Comparison of ENCODE assay signal across 27 mouse cellular contexts in genomic region chr11:97128956-97129355, GRCm38 (mm10). TPM values are rescaled to one million over a fixed set of nuclear protein-coding genes. Genes with fewer than 3 reads are reported as not detected.
DNase-seq lines count a peak whose midpoint lies in the region; ATAC-seq and TF ChIP-seq lines count a peak whose summit lies in the region.
"Had no signal": no experiment of that assay in that cellular context is flagged by ENCODE, and none has a peak within 500 bp of the region (broad histone marks: within the 10 kb centered on the region; RNA-seq: fewer than 3 reads in every experiment).

No protein-coding gene starts in this region.

- ATAC-seq in common myeloid progenitor, adult 5-6 weeks (replicated peaks; ENCODE audit: low read depth, poor library complexity, severe bottlenecking): peak; percentile 44
- no peak for ATAC-seq in hindbrain, embryonic 13.5 days (ENCODE audit: low FRiP score)
- ATAC-seq: activated CD4-positive, CD25-positive, alpha-beta regulatory T cell, adult 4 months; forebrain, embryonic 15.5 days; intestine, embryonic 15.5 days had no signal

- no peak overlapping the region for H3K4me3 ChIP-seq in myocyte
- H3K4me3 ChIP-seq in hindbrain, embryonic 13.5 days: no peak overlapping the region
- H3K4me3 ChIP-seq: embryonic facial prominence, embryonic 10.5 days; embryonic facial prominence, embryonic 13.5 days; erythroblast, embryonic 14.5 days; forebrain, embryonic 12.5 days; forebrain, embryonic 15.5 days; heart, adult 2 months; heart, embryonic 10.5 days; heart, embryonic 13.5 days; hindbrain, embryonic 15.5 days; intestine, embryonic 15.5 days had no signal

- peaks cover 40% of the 10 kb centered on the region for H3K4me1 ChIP-seq in hindbrain, embryonic 13.5 days (replicated peaks)

- no peak overlapping the region for H3K9ac ChIP-seq in hindbrain, embryonic 13.5 days
- H3K9ac ChIP-seq: embryonic facial prominence, embryonic 13.5 days; forebrain, embryonic 12.5 days; forebrain, embryonic 15.5 days; heart, embryonic 13.5 days; hindbrain, embryonic 15.5 days; intestine, embryonic 15.5 days had no signal

- no peaks in the 10 kb centered on the region for H3K9me3 ChIP-seq in hindbrain, embryonic 13.5 days
- H3K9me3 ChIP-seq: embryonic facial prominence, embryonic 10.5 days; embryonic facial prominence, embryonic 13.5 days; forebrain, embryonic 12.5 days; forebrain, embryonic 15.5 days; heart, embryonic 10.5 days; heart, embryonic 13.5 days; hindbrain, embryonic 15.5 days; intestine, embryonic 15.5 days had no signal

- 69% methylated on average over 3 of the region's 3 CpGs for WGBS in hindbrain, embryonic 13.5 days

- H3K27me3 ChIP-seq in myocyte (ENCODE audit: control insufficient read depth, insufficient read depth, insufficient read length): peaks cover 35% of the 10 kb centered on the region
- peaks cover 58% of the 10 kb centered on the region for H3K27me3 ChIP-seq in hindbrain, embryonic 13.5 days

- no peak overlapping the region for H3ac ChIP-seq in myocyte (ENCODE audit: control insufficient read depth, insufficient read length)

- H3K4me2 ChIP-seq in myocyte (ENCODE audit: low read depth): peak overlapping the region; percentile 39
- H3K4me2 ChIP-seq in hindbrain, embryonic 13.5 days: no peak overlapping the region
- H3K4me2 ChIP-seq: embryonic facial prominence, embryonic 13.5 days; forebrain, embryonic 12.5 days; forebrain, embryonic 15.5 days; heart, embryonic 13.5 days; hindbrain, embryonic 15.5 days; intestine, embryonic 15.5 days had no signal

- no peak overlapping the region for H3K27ac ChIP-seq in hindbrain, embryonic 13.5 days
- H3K27ac ChIP-seq: embryonic facial prominence, embryonic 10.5 days; embryonic facial prominence, embryonic 13.5 days; forebrain, embryonic 12.5 days; forebrain, embryonic 15.5 days; heart, adult 2 months; heart, embryonic 10.5 days; heart, embryonic 13.5 days; hindbrain, embryonic 15.5 days; intestine, embryonic 15.5 days had no signal

- no peak for TF ChIP-seq POLR2A in myocyte (IDR thresholded peaks at IDR 0.05; ENCODE audit: insufficient read length, low read depth)

- H3K79me2 ChIP-seq in myocyte (ENCODE audit: control insufficient read depth, insufficient read depth): no peaks in the 10 kb centered on the region

- no peaks in the 10 kb centered on the region for H3K36me3 ChIP-seq in myocyte (ENCODE audit: control insufficient read depth, insufficient read depth)
- H3K36me3 ChIP-seq in hindbrain, embryonic 13.5 days: no peaks in the 10 kb centered on the region
- H3K36me3 ChIP-seq: embryonic facial prominence, embryonic 10.5 days; embryonic facial prominence, embryonic 13.5 days; forebrain, embryonic 12.5 days; forebrain, embryonic 15.5 days; heart, embryonic 10.5 days; heart, embryonic 13.5 days; hindbrain, embryonic 15.5 days; intestine, embryonic 15.5 days had no signal

- DNase-seq in 416B (ENCODE audit: low read depth): peak; percentile 39
- peak; percentile 58 for DNase-seq in CD4-positive helper T cell, adult 2 months (ENCODE audit: low read depth, low spot score)
- no peak for DNase-seq in layer of hippocampus, adult 8-10 months (ENCODE audit: low spot score in 2 of 2)
- DNase-seq in urinary bladder, postnatal 14 days (ENCODE audit: low spot score): no peak
- DNase-seq: adrenal gland, adult 8-10 months; adrenal gland, postnatal 25 days; cerebellum, adult 18-20 months; cerebellum, adult 9-10 months; cerebellum, postnatal 14 days; embryo, embryonic 11 days; gastrocnemius, postnatal 25 days; heart, adult 2 months; heart, postnatal 14 days; heart, postnatal 4 days had no signal

TF ChIP-seq in myocyte, 11 proteins besides CTCF, POLR2A, EP300 and RAD21:
- TF ChIP-seq CEBPB (IDR thresholded peaks at IDR 0.05; ENCODE audit: insufficient read depth, poor library complexity, severe bottlenecking) (peak; percentile 54; the same call in 1 of the 2 replicates), TCF3 (IDR thresholded peaks at IDR 0.05; ENCODE audit: insufficient read length, low read depth) (no peak)

RNA-seq across cellular contexts. Expression of gene Tbx21, which starts 13.8 kb away (rescaled TPM):
- 0.59 TPM in 1 of 2 replicates, not detected in the other for total RNA-seq in common myeloid progenitor, adult 5-6 weeks (2017)
- polyA plus RNA-seq in myocyte (2012; fragmentation: generic; extraction: Trizol): not detected
- total RNA-seq in layer of hippocampus, adult 8-10 months (2022): under 1 TPM in 1 of 4 experiments, not detected in 3; 0.18 TPM
- polyA plus RNA-seq in hindbrain, embryonic 13.5 days (2015; fragmentation: Nextera tagmentation; extraction: Ambion mirVana): 0.16 and 0.21 TPM in 2 replicates
- total RNA-seq: heart, adult 2 months; heart, postnatal 4 days had no signal
- polyA plus RNA-seq: erythroblast, embryonic 14.5 days; heart, embryonic 13.5 days had no signal

RNA-seq across cellular contexts. Expression of gene Tbkbp1, which starts 22.3 kb away (rescaled TPM):
- total RNA-seq in common myeloid progenitor, adult 5-6 weeks (2017): 0.78 and 2.5 TPM in 2 replicates
- polyA plus RNA-seq in myocyte (2012; fragmentation: generic; extraction: Trizol): 0.22 TPM
- total RNA-seq in layer of hippocampus, adult 8-10 months (2022): 10 to 100 TPM; 85.9 to 92.0 (median 89.4) TPM
- polyA plus RNA-seq in hindbrain, embryonic 13.5 days (2015; fragmentation: Nextera tagmentation; extraction: Ambion mirVana): 7.3 and 8.2 TPM in 2 replicates

RNA-seq across cellular contexts. Expression of gene Kpnb1, which starts 58.7 kb away (rescaled TPM):
- 350 and 405 TPM in 2 replicates for total RNA-seq in common myeloid progenitor, adult 5-6 weeks (2017)
- 103 TPM for polyA plus RNA-seq in myocyte (2012; fragmentation: generic; extraction: Trizol)
- 100 to 1,000 TPM; 126 to 131 (median 130) TPM for total RNA-seq in layer of hippocampus, adult 8-10 months (2022)
- 36.7 and 39.7 TPM in 2 replicates for polyA plus RNA-seq in hindbrain, embryonic 13.5 days (2015; fragmentation: Nextera tagmentation; extraction: Ambion mirVana)

Comparison
In these comparisons a context has a peak if more than half of its experiments do, and no peak if none do; other contexts are left out.
1. DNase-seq: peak in 416B (single experiment) and CD4-positive helper T cell, adult 2 months (single experiment); none in layer of hippocampus, adult 8-10 months (0 of 2) and urinary bladder, postnatal 14 days (single experiment).
2. RNA of gene Tbkbp1, which starts 22.3 kb away (total RNA-seq): 85.9 to 92.0 TPM in layer of hippocampus, adult 8-10 months; 0.78 to 2.5 TPM in common myeloid progenitor, adult 5-6 weeks; every median in the first group is over 10 times any median in the second.